Mouse (Mus musculus) fat pad, adult 2 months (tissue): ENCODE measurements around the gene Vmn1r83.

Source experiments
- DNase-seq: peaks from one replicate; pipeline ENCODE4 v3.0.0-alpha.2; 2011; ENCODE audit warnings: low read depth, low spot score; ENCODE audit errors: extremely low read depth

The Vmn1r83 gene

DNA sequence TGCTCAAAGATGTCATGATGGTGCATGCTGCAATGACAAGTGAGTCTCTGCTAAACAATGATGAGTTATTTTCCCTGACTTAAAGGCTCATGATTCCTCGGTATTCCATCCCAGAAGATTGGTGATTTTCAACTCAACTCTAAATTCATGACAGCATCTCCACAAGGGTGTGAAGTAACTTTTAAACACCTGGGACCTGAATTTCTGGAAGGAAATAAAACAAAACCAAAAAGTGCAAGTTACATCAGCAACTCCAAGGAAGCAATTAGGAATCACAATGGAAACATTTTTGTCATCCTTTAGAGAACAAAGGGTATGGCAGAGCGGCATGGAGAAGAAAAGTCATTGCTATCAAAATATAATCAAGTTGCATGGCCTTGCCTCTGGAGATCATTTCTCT lies at the start of gene Vmn1r83:
Vmn1r83 (minus strand) TSS at position 101 of the 400 bp plus-strand sequence.
- DNase-seq: no peak

DNA sequence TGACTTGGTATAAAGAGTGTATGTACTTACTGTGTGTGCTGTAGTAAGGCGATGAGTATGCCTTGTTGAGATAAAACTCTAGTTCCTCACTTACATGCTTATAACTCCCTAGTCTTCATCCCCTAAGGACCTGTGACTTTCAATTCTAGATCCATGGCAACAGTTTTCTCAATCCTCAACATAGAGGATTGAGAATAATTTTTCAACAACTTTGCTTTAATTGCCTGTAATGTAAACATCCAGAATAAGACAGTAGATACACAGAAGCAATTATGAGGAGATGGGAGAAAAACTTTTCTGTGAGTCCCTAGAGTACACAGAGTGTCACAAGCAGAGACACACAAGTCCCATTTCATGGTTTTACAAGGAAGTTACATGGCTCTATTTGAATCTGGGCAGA lies 39.9 kb upstream of the Vmn1r83 start, which contains the start of gene Vmn1r84:
Vmn1r84 (minus strand) TSS at position 101 of the 400 bp plus-strand sequence.
- DNase-seq: no peak

DNA sequence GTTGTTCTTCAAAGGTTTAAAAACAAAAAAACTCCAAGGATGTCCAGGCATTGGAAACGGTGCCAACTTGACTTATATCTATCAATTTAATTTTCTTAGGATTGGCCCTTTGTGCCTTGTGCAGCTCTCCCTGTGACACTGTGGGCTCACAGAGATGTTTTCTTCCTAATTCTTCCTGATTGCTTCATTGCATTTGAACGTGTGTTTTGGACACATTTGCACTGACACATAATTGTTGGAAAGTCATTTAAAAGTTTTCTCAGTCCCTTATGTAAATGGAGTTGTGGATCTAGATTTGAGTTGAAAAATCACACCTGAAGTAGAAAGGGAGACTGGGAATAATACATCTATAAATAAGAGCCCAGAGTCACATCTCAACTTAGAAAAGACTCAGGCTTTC lies 29.2 kb downstream of the Vmn1r83 start, which contains the start of gene Vmn1r82:
Vmn1r82 (plus strand) TSS at position 301 of the 400 bp plus-strand sequence.
- no peak for DNase-seq
